ENCODE assay signal across 25 mouse cellular contexts in genomic region chr2:18864719-18865118, GRCm38 (mm10).
"Had no signal": no experiment of that assay in that cellular context is flagged by ENCODE, and none has a peak within 500 bp of the region (broad histone marks: within the 10 kb centered on the region; RNA-seq: fewer than 3 reads in every experiment).

No protein-coding gene starts in this region.

- H3K4me2 ChIP-seq: heart, embryonic 13.5 days; heart, embryonic 15.5 days; hindbrain, embryonic 13.5 days; hindbrain, embryonic 15.5 days; kidney, embryonic 15.5 days; limb, embryonic 13.5 days; limb, embryonic 15.5 days; liver, embryonic 13.5 days had no signal

- H3K27ac ChIP-seq: heart, embryonic 10.5 days; heart, embryonic 13.5 days; heart, embryonic 15.5 days; hindbrain, embryonic 13.5 days; hindbrain, embryonic 15.5 days; hindbrain, postnatal 0 days; kidney, embryonic 15.5 days; kidney, postnatal 0 days; limb, embryonic 13.5 days; limb, embryonic 15.5 days had no signal

- H3K9ac ChIP-seq: heart, embryonic 13.5 days; heart, embryonic 15.5 days; hindbrain, embryonic 13.5 days; hindbrain, embryonic 15.5 days; kidney, embryonic 15.5 days; limb, embryonic 13.5 days; limb, embryonic 15.5 days; liver, embryonic 13.5 days had no signal

- H3K4me3 ChIP-seq: heart, embryonic 10.5 days; heart, embryonic 13.5 days; heart, embryonic 15.5 days; hindbrain, embryonic 13.5 days; hindbrain, embryonic 15.5 days; kidney, embryonic 15.5 days; limb, embryonic 13.5 days; limb, embryonic 15.5 days; liver, embryonic 13.5 days had no signal

- H3K36me3 ChIP-seq: heart, embryonic 15.5 days; hindbrain, embryonic 13.5 days; hindbrain, embryonic 15.5 days had no signal

- H3K4me1 ChIP-seq: kidney, embryonic 15.5 days; limb, embryonic 15.5 days had no signal

- H3K27me3 ChIP-seq: heart, embryonic 13.5 days; heart, embryonic 15.5 days; hindbrain, embryonic 15.5 days; kidney, embryonic 15.5 days; limb, embryonic 13.5 days; limb, embryonic 15.5 days; liver, embryonic 13.5 days had no signal

- H3K9me3 ChIP-seq: heart, embryonic 10.5 days; heart, embryonic 13.5 days; heart, embryonic 15.5 days; hindbrain, embryonic 13.5 days; hindbrain, embryonic 15.5 days; kidney, embryonic 15.5 days; limb, embryonic 13.5 days; limb, embryonic 15.5 days; liver, embryonic 13.5 days had no signal

- DNase-seq: gastrocnemius, postnatal 14 days; gastrocnemius, postnatal 36 days; heart, adult 18-20 months; heart, postnatal 14 days; heart, postnatal 36 days; kidney, adult 11 months; kidney, adult 2 months; kidney, adult 9 months; kidney, postnatal 14 days; kidney, postnatal 36 days; layer of hippocampus, adult 9-11 months; layer of hippocampus, postnatal 36 days; left cerebral cortex, postnatal 4 days; liver, embryonic 13.5 days had no signal

- ATAC-seq: hindbrain, postnatal 0 days; intestine, embryonic 16.5 days had no signal
